Mouse (Mus musculus) gastrocnemius, postnatal 10 days (tissue): ENCODE results near the gene Olfr365. TPM values are rescaled to one million over a fixed set of nuclear protein-coding genes. Genes with fewer than 3 reads are reported as not detected.

Experiments
- DNase-seq: peaks from one replicate; pipeline ENCODE4 v3.0.0; 2021; ENCODE audit warnings: mixed read lengths
- long read RNA-seq, 2 experiments: library from polyadenylated mRNA; stranded (forward); transcript quantifications; one replicate each; pipeline ENCODE4 v2.0.0; 2021
- total RNA-seq, 2 experiments: library from RNA; stranded (reverse); gene quantifications; 2 replicates each; pipeline ENCODE4 v1.2.3; 2021

Gene Olfr365
- total RNA-seq: not detected
- long read RNA-seq, experiment 1: 0 reads
- long read RNA-seq, experiment 2: 0 reads

GRCm38 (mm10) chr2:37187898-37188297 lies at the start of gene Olfr365:
Gene Olfr365, plus strand, starts transcription at chr2:37188198.
- DNase-seq: no peak

- no peak for DNase-seq
Measured at GRCm38 (mm10) chr2:37139022-37139421, 49.0 kb upstream of the Olfr365 start, which contains the start of gene Olfr364-ps1. Gene Olfr364-ps1, plus strand, starts transcription at chr2:37139322.

GRCm38 (mm10) chr2:37211274-37211673 lies 23.3 kb downstream of the Olfr365 start, which contains the start of gene Olfr366:
Gene Olfr366, plus strand, starts transcription at chr2:37211574.
- no peak for DNase-seq

Other genes starting within 250 kb of the Olfr365 start
- not detected for gene Olfr357, start 194.4 kb upstream of the Olfr365 start, total RNA-seq
- not detected for gene Olfr358, start 178.9 kb upstream of the Olfr365 start, total RNA-seq
- not detected for gene Olfr360, start 122.5 kb upstream of the Olfr365 start, total RNA-seq
- gene Olfr361, start 98.9 kb upstream of the Olfr365 start, total RNA-seq: not detected
- gene Olfr362, start 70.3 kb upstream of the Olfr365 start, total RNA-seq: not detected
- not detected for gene Olfr364-ps1, start 48.9 kb upstream of the Olfr365 start, total RNA-seq
- gene Olfr366, start 23.4 kb downstream of the Olfr365 start, total RNA-seq: not detected
- gene Olfr368, start 138.3 kb downstream of the Olfr365 start, total RNA-seq: not detected
- gene Pdcl, start 171.1 kb downstream of the Olfr365 start, total RNA-seq: 10 to 100 TPM; 21.6 to 26.2 TPM
- gene Rc3h2, start 234.7 kb downstream of the Olfr365 start, total RNA-seq: 10 to 100 TPM; 33.2 to 42.5 TPM